Mouse (Mus musculus) liver, embryonic 11.5 days (tissue): ENCODE measurements around the gene Epb41l2. TPM values are rescaled to one million over a fixed set of nuclear protein-coding genes. Genes with fewer than 3 reads are reported as not detected.

ENCODE experiments used
- ATAC-seq: fragments of 200-750 bp; cut with Nextera tagmentation; replicated peaks from 2 replicates; pipeline ENCODE4 v1.8.0; 2017; ENCODE audit warnings: moderate number of reproducible peaks, mild to moderate bottlenecking, moderate TSS enrichment, moderate library complexity; ENCODE audit not compliant: low FRiP score
- DNase-seq: peaks from one replicate; pipeline ENCODE4 v3.0.0-alpha.2; 2017; ENCODE audit warnings: low spot score
- H3K27ac ChIP-seq: fragments of 300-500 bp; sonication (generic); 2 replicates; pipeline ENCODE4 v1.5.1; 2014; ENCODE audit warnings: mild to moderate bottlenecking, low read depth, low read length, control low read depth
- H3K27me3 ChIP-seq: fragments of 300-500 bp; sonication (generic); replicated peaks from 2 replicates; pipeline ENCODE4 v1.6.1; 2014; ENCODE audit warnings: low read length, mixed read lengths; ENCODE audit not compliant: control insufficient read depth, insufficient read depth
- H3K36me3 ChIP-seq: fragments of 300-500 bp; sonication (generic); 2 replicates; pipeline ENCODE4 v1.6.1; 2014; ENCODE audit warnings: mild to moderate bottlenecking, low read length, moderate library complexity, mixed read lengths; ENCODE audit not compliant: control insufficient read depth, insufficient read depth
- H3K4me1 ChIP-seq: fragments of 300-500 bp; sonication (generic); replicated peaks from 2 replicates; pipeline ENCODE4 v1.6.1; 2014; ENCODE audit warnings: low read length, mixed read lengths; ENCODE audit not compliant: control insufficient read depth, insufficient read depth
- H3K4me2 ChIP-seq: fragments of 300-500 bp; sonication (generic); 2 replicates; pipeline ENCODE4 v1.6.1; 2014; ENCODE audit warnings: mild to moderate bottlenecking, control low read depth, moderate library complexity
- H3K4me3 ChIP-seq: fragments of 300-500 bp; sonication (generic); 2 replicates; pipeline ENCODE4 v1.5.1; 2014; ENCODE audit warnings: low read depth, low read length, control low read depth
- H3K9ac ChIP-seq: fragments of 300-500 bp; sonication (generic); 2 replicates; pipeline ENCODE4 v1.6.1; 2014; ENCODE audit warnings: low read depth, low read length, control low read depth
- H3K9me3 ChIP-seq: fragments of 300-500 bp; sonication (generic); 2 replicates; pipeline ENCODE4 v1.6.1; 2016; ENCODE audit warnings: low read length, inconsistent platforms, mixed read lengths; ENCODE audit not compliant: control insufficient read depth
- WGBS: fragments of 180-500 bp; shearing (Covaris S2); extraction: QIAGEN DNeasy Blood & Tissue Kit; methylation state at CpG from one replicate; pipeline ENCODE4 v1.1.7; 2014; 5-methylcytosine and 5-hydroxymethylcytosine counted together
- polyA plus RNA-seq: library from polyadenylated mRNA; unstranded; fragments of >200 nt; fragmentation: Nextera tagmentation; extraction: Ambion mirVana; gene quantifications from 2 replicates; pipeline ENCODE4 v1.2.1, GENCODE M21; 2014

Gene Epb41l2
- polyA plus RNA-seq, 1 experiment from 2014 or later, result 31.1 TPM

DNA sequence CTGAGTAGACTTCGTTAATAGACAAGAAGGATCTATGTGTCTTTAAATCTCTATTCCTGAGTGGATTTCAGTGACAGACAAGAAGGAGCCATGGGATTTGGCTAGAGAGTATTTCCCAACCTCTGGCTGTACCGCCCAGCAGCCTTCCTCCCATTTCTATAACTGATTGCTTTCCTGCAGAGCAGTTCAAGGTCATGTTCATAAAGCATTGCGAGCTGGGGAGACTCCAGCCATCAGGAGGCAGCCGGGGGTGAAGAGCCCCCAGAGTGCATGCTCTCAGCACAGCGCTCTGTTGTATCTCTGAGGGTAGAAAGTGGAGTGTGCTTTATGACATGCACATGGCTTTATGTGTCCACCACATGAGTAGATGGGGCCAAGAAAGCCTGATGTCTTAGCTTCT, 123.2 kb downstream of the Epb41l2 start:
- H3K4me1 ChIP-seq, result no peaks in the 10 kb centered on the region
- no peaks in the 10 kb centered on the region for H3K27me3 ChIP-seq
- H3K9ac ChIP-seq, result no peak overlapping the region
- no peak overlapping the region for H3K4me3 ChIP-seq
- H3K4me2 ChIP-seq, result no peak overlapping the region
- DNase-seq, result no peak
- no peak for ATAC-seq
- H3K9me3 ChIP-seq, result no peaks in the 10 kb centered on the region
- 70% methylated on average over 5 of the region's 5 CpGs for WGBS
- no peak overlapping the region for H3K27ac ChIP-seq
- H3K36me3 ChIP-seq, result no peaks in the 10 kb centered on the region

- Histone ChIP-seq H3K4me1 (no peaks in the 10 kb centered on the region), H3K27me3 (no peaks in the 10 kb centered on the region), H3K9me3 (no peaks in the 10 kb centered on the region), H3K9ac (no peak overlapping the region), H3K4me3 (no peak overlapping the region), H3K4me2 (no peak overlapping the region), H3K36me3 (no peaks in the 10 kb centered on the region), H3K27ac (no peak overlapping the region)
- ATAC-seq (no peak), DNase-seq (no peak)
- WGBS, result 20% methylated on average over 1 of the region's 1 CpGs
These were observed 128.9 kb downstream of the Epb41l2 start for GRCm38 (mm10) chr10:25488456-25488855.

DNA sequence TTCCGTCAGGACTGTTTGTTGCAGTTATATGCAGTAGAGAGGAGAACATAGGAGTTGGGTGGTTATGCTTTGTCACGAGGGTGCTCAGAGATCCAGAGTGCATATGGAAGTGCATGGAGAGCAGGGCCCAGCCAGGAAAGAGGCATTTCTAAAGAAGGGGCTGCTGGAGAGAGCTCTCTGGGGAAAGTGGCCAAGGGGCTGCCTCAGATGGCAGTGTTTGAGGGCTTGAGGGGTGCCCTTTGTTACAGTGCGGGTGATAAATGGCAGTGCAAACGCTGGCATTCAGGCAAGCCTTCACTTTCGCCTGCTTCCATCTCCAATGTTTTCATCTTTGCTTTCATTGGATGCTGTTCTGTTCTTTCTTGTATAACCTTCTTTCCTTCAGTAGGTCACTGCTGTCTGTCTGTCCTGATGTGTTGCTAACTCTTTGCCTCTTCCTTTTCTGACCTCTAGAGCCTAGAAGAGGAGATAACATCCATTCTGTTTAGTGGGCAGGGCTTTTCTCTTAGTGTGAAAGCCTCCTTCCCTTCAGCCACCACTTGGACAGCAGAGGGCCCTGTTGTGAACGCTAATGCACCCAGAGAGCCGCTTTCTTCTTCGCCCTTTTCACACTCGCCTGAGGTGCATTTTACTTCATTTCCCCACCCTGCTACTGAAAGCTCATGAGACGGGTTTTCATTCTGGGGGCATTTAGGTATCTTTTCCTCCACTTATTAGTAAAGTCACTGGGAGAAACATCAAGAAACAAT, 139.9 kb downstream of the Epb41l2 start:
- Histone ChIP-seq H3K4me3 (no peak overlapping the region), H3K4me1 (no peaks in the 10 kb centered on the region), H3K27ac (no peak overlapping the region), H3K27me3 (no peaks in the 10 kb centered on the region), H3K9me3 (no peaks in the 10 kb centered on the region), H3K9ac (no peak overlapping the region), H3K4me2 (no peak overlapping the region), H3K36me3 (peaks cover 3% of the 10 kb centered on the region)
- no peak for ATAC-seq
- DNase-seq, result no peak
- 68% methylated on average over 10 of the region's 10 CpGs for WGBS

GRCm38 (mm10) chr10:25503250-25503649, 143.7 kb downstream of the Epb41l2 start:
- Histone ChIP-seq H3K27ac (no peak overlapping the region), H3K4me3 (no peak overlapping the region), H3K36me3 (peaks cover 3% of the 10 kb centered on the region), H3K4me2 (no peak overlapping the region), H3K9me3 (no peaks in the 10 kb centered on the region), H3K4me1 (no peaks in the 10 kb centered on the region), H3K27me3 (no peaks in the 10 kb centered on the region), H3K9ac (no peak overlapping the region)
- 85% methylated on average over 5 of the region's 5 CpGs for WGBS
- DNase-seq (no peak), ATAC-seq (no peak)

DNA sequence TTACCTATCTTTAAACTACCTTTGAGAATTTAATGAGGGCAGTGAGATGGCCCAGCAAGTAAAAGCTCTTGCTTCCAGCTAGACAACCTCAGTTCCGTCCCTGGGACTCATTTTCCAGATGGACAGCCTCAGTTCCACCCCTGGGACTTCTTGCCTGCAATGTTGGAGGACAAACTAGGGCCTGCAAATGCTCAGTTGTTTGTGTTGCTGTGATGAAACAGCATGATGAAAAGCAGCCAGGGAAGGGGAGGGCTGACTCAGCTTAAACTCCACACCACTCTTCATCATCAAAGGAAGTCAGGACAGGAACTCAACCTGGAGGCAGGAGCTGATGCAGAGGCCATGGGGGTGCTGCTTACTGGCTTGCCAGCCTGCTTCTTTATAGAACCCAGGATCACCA, 154.2 kb downstream of the Epb41l2 start:
- no peak overlapping the region for H3K4me2 ChIP-seq
- WGBS, result 70% methylated on average over 1 of the region's 1 CpGs

GRCm38 (mm10) chr10:25519954-25520353, 160.4 kb downstream of the Epb41l2 start:
- H3K36me3 ChIP-seq, result peaks cover 4% of the 10 kb centered on the region; the same call in 1 of the 2 replicates

More for the DNA sequence above, 154.2 kb downstream of the Epb41l2 start:
- Histone ChIP-seq H3K4me3 (no peak overlapping the region), H3K4me1 (no peaks in the 10 kb centered on the region), H3K27me3 (no peaks in the 10 kb centered on the region), H3K27ac (no peak overlapping the region), H3K9me3 (no peaks in the 10 kb centered on the region), H3K9ac (no peak overlapping the region), H3K36me3 (peaks cover 4% of the 10 kb centered on the region)
- ATAC-seq (no peak), DNase-seq (no peak)

DNA sequence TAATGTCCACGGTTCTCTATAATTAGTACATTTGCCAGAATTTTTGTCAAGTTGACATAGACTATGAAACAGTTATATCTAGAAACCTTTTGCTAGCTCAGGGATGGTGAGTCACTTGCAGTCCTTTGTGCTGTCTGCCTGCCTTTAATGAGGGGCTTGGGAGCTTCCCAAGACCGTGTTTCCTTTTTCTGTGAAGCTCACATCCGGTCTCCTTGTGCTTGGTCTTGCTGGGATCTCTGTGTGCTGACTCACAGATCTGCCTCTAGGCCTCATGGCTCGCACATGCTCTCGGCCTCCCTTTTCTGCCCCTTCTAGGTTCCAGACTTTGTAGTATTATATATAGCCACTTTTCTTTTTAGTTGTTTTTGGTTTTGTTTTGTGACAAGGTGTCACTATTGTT, 160.8 kb downstream of the Epb41l2 start:
- H3K4me3 ChIP-seq, result no peak overlapping the region
- 71% methylated on average over 5 of the region's 5 CpGs for WGBS
- ATAC-seq (0 out of 2 replicates have a peak, but pooled peaks have one; percentile 39), DNase-seq (no peak)
- no peaks in the 10 kb centered on the region for H3K9me3 ChIP-seq
- H3K4me2 ChIP-seq, result no peak overlapping the region
- 0 out of 2 replicates have a peak, but pooled peaks cover 2% of the 10 kb centered on the region for H3K4me1 ChIP-seq
- H3K27me3 ChIP-seq, result no peaks in the 10 kb centered on the region
- H3K36me3 ChIP-seq, result peaks cover 4% of the 10 kb centered on the region; the same call in 1 of the 2 replicates
- H3K9ac ChIP-seq, result no peak overlapping the region
- H3K27ac ChIP-seq, result no peak overlapping the region; the same call in 1 of the 2 replicates

More at GRCm38 (mm10) chr10:25519954-25520353, 160.4 kb downstream of the Epb41l2 start:
- Histone ChIP-seq H3K9me3 (no peaks in the 10 kb centered on the region), H3K4me2 (no peak overlapping the region), H3K4me1 (0 out of 2 replicates have a peak, but pooled peaks cover 2% of the 10 kb centered on the region), H3K27me3 (no peaks in the 10 kb centered on the region), H3K4me3 (no peak overlapping the region), H3K9ac (no peak overlapping the region), H3K27ac (no peak overlapping the region)
- 64% methylated on average over 3 of the region's 3 CpGs for WGBS
- no peak for ATAC-seq
- DNase-seq, result no peak

DNA sequence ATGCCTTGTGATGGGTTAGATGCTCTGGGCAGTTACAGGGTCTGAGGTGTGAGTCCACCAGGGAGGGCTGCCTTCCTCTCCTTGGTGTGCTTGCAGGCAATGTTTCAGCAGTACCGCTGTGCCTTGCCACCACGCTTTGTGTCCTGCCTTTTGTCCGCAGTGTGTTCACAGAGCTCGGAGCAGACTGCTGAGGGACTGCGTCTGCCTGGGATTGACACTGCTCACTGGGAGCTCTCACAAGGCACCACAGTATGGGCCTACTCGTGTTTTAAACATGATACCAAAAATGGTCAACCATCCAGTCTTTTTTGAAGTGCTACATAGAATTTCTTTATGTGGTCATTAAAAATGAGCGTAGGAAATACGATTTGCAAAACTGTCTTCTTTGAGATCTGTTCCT, 164.1 kb downstream of the Epb41l2 start:
- Histone ChIP-seq H3K36me3 (no peaks in the 10 kb centered on the region), H3K9ac (no peak overlapping the region), H3K4me3 (no peak overlapping the region), H3K27ac (no peak overlapping the region), H3K27me3 (no peaks in the 10 kb centered on the region), H3K4me1 (0 out of 2 replicates have a peak, but pooled peaks cover 2% of the 10 kb centered on the region), H3K9me3 (no peaks in the 10 kb centered on the region), H3K4me2 (no peak overlapping the region)
- no peak for DNase-seq
- 91% methylated on average over 8 of the region's 8 CpGs for WGBS
- no peak for ATAC-seq

DNA sequence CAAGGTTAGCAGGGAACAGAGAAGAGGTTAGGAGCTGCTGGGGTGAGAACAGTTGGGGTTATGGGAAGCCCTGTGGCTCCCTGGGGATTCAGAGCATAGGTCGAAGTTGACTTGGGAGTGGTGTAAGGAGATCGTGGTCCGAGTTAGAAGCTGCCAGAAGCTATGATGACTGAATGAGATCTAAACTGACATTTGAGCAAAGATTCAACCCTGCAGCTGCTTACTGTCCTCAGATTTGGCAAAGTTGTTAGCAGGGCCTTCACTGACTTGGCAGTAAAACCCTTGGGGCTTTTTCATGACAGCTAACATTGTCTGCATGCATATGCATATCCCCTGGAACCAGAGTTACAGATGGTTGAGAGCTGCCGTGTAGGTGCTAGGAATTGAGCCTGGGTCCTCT, 166.6 kb downstream of the Epb41l2 start:
- 75% methylated on average over 4 of the region's 4 CpGs for WGBS
- no peaks in the 10 kb centered on the region for H3K4me1 ChIP-seq
- no peak overlapping the region for H3K4me3 ChIP-seq
- no peak for DNase-seq
- H3K27ac ChIP-seq, result no peak overlapping the region
- H3K9ac ChIP-seq, result no peak overlapping the region
- no peak for ATAC-seq
- no peak overlapping the region for H3K4me2 ChIP-seq
- H3K36me3 ChIP-seq, result no peaks in the 10 kb centered on the region
- H3K27me3 ChIP-seq, result no peaks in the 10 kb centered on the region
- no peaks in the 10 kb centered on the region for H3K9me3 ChIP-seq
